Mouse (Mus musculus) embryonic fibroblast, embryonic 13.5 days (primary cell): ENCODE data around the gene Chit1. TPM values are rescaled to one million over a fixed set of nuclear protein-coding genes. Genes with fewer than 3 reads are reported as not detected.
A peak's percentile ranks its signal among the peaks of the same experiment; 100 is the strongest.

ENCODE experiments used
- H3K27ac ChIP-seq: 2 replicates; pipeline ENCODE4 v1.5.1; 2012; ENCODE audit warnings: low read length, control low read depth, inconsistent platforms; ENCODE audit not compliant: insufficient read depth
- H3K4me1 ChIP-seq: 2 replicates; pipeline ENCODE4 v1.6.1; 2011; ENCODE audit warnings: low read length; ENCODE audit not compliant: control insufficient read depth, insufficient read depth
- H3K4me3 ChIP-seq: 2 replicates; pipeline ENCODE4 v1.5.1; 2011; ENCODE audit warnings: mild to moderate bottlenecking, control low read depth, low read length; ENCODE audit not compliant: insufficient read depth
- CTCF ChIP-seq: IDR thresholded peaks from 2 replicates; pipeline ENCODE4 v1.5.1; 2011; ENCODE audit warnings: mild to moderate bottlenecking, control low read depth, low read length, moderate library complexity, borderline replicate concordance; ENCODE audit not compliant: insufficient read depth
- POLR2A ChIP-seq: IDR thresholded peaks from 2 replicates; pipeline ENCODE4 v1.6.1; 2011; ENCODE audit warnings: low read depth, mild to moderate bottlenecking, control low read depth, low read length, moderate library complexity
- polyA plus RNA-seq: library from polyadenylated mRNA; stranded (reverse); fragments of >200 nt; gene quantifications from 2 replicates; pipeline ENCODE4 v1.2.4, GENCODE M21; 2011; ENCODE audit warnings: low read depth; ENCODE audit not compliant: missing spikeins, insufficient read length

Chit1 gene
- polyA plus RNA-seq, 1 experiment, result not detected

- Histone ChIP-seq H3K27ac (peak overlapping the region; percentile 43), H3K4me1 (peaks cover 28% of the 10 kb centered on the region), H3K4me3 (no peak overlapping the region)
- TF ChIP-seq POLR2A (0 out of 2 replicates have a peak, but pooled peaks have one; percentile 23), CTCF (no peak)
These were observed 18.7 kb upstream of the Chit1 start for GRCm38 (mm10) chr1:134092368-134092767.

DNA sequence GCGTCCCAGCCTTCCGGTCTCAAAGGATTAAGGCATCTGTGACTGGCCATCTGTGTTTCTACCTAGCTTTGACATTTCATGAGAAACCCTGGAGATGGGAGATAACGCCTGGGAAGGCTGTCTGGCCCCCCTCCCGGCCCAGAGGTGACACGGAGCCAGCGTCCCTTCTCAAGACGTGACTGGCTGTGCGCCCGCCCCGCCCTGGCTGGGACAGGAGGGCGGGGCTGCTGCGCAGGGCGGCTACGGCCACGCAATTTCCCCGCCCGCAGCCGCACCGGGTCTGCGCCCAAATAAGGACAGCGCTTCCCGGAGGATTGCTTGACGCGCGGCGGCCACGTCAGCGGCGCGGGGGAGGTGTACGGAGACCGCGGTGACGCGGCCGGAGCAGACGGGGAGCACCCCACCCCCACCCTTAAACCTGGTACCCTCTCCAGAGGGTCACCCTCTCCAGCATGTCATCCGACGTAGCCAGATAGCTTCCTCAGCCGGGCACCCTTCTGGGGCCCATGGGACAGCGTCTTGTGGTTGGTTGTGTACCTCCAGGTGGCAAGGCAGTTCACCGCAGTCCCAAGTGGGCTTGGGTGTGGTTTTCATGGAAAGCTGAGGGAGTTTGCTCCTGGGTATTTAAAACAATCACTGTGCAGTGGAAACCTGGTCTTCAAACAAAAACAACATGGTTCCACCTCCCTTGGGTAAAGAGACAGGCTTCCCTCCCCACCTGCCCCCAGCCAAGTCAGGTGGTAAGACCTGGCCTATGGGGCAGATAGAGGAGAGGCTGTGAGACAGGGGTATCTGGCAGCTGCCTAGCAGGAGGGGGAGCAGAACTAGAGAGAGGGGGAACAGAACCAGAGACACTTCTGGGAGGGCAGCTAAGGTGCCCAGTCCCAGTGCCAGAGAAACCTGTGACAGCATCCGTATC, 17.9 kb upstream of the Chit1 start:
- TF ChIP-seq CTCF (no peak), POLR2A (no peak; the same call in none of the 2 replicates)
- H3K27ac ChIP-seq, result peak overlapping the region; percentile 55
- no peak overlapping the region for H3K4me3 ChIP-seq
- H3K4me1 ChIP-seq, result peaks cover 34% of the 10 kb centered on the region

DNA sequence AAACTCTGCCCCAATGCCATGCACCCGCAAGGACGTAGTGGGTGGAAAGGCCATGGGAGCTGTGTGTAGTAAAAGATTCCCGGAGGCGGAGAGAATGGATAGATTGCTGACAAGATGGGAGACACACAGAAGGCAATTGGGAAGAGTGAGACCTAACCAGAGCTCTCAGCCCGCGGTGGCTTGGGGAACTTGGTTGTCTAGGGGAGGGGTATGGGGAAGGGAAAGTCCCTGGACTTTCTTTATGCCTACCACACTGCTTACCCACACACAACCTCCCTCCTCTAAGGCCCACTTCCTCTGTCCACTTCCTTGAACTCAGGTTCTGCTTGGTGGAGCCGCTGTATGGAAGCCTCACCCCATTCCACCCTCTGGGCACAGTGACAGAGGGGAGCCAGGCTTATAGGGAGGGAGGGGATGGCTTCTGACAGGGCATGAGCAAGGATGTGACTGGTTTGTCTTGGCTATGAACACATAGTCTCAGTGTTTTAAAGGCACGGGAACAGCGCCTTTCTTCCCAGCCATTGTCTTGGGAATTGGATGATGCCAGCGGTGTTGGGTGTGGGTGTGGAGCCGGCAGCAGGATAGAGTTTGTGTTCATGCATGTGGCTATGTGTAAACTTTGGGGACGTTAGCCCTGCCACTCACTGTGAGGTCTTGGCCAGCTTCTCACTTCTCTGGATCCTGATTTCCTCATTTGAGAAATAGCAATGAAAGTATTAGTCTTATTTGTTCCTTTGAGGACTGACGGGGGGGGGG, 17.1 kb upstream of the Chit1 start:
- Histone ChIP-seq H3K27ac (peak overlapping the region; percentile 55; the same call in 1 of the 2 replicates), H3K4me1 (peaks cover 39% of the 10 kb centered on the region), H3K4me3 (no peak overlapping the region)
- TF ChIP-seq POLR2A (peak; percentile 18; the same call in 1 of the 2 replicates), CTCF (no peak)

GRCm38 (mm10) chr1:134095033-134095612, 15.9 kb upstream of the Chit1 start:
- no peak overlapping the region for H3K27ac ChIP-seq
- peaks cover 39% of the 10 kb centered on the region for H3K4me1 ChIP-seq
- TF ChIP-seq POLR2A (no peak), CTCF (no peak)

GRCm38 (mm10) chr1:134095721-134096120, 15.3 kb upstream of the Chit1 start:
- Histone ChIP-seq H3K4me3 (no peak overlapping the region), H3K4me1 (peaks cover 41% of the 10 kb centered on the region), H3K27ac (no peak overlapping the region; the same call in 1 of the 2 replicates)
- no peak for TF ChIP-seq CTCF
- no peak for TF ChIP-seq POLR2A

More at GRCm38 (mm10) chr1:134095033-134095612, 15.9 kb upstream of the Chit1 start:
- H3K4me3 ChIP-seq, result no peak overlapping the region

GRCm38 (mm10) chr1:134096264-134096934, 14.6 kb upstream of the Chit1 start:
- H3K27ac ChIP-seq, result peak overlapping the region; percentile 9; the same call in 1 of the 2 replicates
- TF ChIP-seq POLR2A (no peak), CTCF (no peak)
- H3K4me3 ChIP-seq, result no peak overlapping the region
- peaks cover 43% of the 10 kb centered on the region for H3K4me1 ChIP-seq

GRCm38 (mm10) chr1:134097080-134097855, 13.8 kb upstream of the Chit1 start:
- no peak for TF ChIP-seq POLR2A
- no peak for TF ChIP-seq CTCF
- H3K27ac ChIP-seq, result no peak overlapping the region
- no peak overlapping the region for H3K4me3 ChIP-seq

DNA sequence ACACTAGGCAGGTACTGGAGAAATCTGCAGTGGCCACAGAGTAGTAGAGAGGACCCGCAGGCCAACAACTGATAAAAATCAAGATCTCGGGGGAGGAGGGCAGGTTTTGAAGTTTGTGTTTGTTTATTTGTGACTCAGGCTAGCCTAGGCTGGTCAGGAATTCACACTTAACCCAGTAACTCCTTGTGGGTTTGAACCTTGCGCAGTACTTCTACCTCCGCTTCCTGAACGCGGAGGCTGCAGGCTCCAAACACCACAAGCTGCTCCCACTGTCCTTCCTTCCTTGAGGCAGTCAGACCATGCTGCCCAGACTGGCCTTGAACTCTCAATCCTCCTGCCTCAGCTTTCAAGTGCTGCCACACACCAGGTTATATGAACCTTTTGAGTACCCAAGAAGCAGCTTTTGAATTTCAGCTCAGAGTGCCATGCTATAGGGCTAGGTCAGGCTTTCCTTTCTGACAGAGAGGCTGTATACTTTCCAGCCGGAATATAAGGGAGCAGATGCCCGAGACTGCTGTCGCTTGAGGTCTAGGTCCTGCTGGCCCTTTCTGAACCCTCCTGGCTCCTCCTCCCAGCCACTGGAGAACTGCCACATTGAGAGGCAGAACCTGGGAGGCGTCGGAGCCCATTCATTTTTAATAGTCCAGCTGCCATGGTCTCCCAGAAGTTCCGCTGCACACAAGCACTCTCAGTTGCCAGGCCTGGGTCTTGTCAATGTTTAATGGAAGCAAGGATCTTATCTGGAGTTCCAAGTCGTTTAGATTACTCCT, 12.9 kb upstream of the Chit1 start:
- TF ChIP-seq CTCF, result no peak
- peak; percentile 17; the same call in 1 of the 2 replicates for TF ChIP-seq POLR2A
- Histone ChIP-seq H3K4me1 (peaks cover 32% of the 10 kb centered on the region), H3K27ac (peak overlapping the region; percentile 94), H3K4me3 (no peak overlapping the region)

More at GRCm38 (mm10) chr1:134097080-134097855, 13.8 kb upstream of the Chit1 start:
- H3K4me1 ChIP-seq, result peaks cover 37% of the 10 kb centered on the region
